Mouse (Mus musculus) testis, adult 2 months (tissue): ENCODE data around the gene Xxylt1.

Experiments used
- CTCF ChIP-seq: fragments of 200-500 bp; IDR thresholded peaks from 2 replicates; pipeline ENCODE4 v1.5.1; 2012; ENCODE audit warnings: low read depth, mild to moderate bottlenecking, inconsistent platforms, low read length, moderate library complexity; ENCODE audit not compliant: control insufficient read depth, insufficient read depth, insufficient replicate concordance
- POLR2A ChIP-seq: fragments of 200-500 bp; IDR thresholded peaks from 2 replicates; pipeline ENCODE4 v1.6.1; 2012; ENCODE audit warnings: low read depth, mild to moderate bottlenecking, inconsistent platforms, low read length, moderate library complexity; ENCODE audit not compliant: control insufficient read depth

DNA sequence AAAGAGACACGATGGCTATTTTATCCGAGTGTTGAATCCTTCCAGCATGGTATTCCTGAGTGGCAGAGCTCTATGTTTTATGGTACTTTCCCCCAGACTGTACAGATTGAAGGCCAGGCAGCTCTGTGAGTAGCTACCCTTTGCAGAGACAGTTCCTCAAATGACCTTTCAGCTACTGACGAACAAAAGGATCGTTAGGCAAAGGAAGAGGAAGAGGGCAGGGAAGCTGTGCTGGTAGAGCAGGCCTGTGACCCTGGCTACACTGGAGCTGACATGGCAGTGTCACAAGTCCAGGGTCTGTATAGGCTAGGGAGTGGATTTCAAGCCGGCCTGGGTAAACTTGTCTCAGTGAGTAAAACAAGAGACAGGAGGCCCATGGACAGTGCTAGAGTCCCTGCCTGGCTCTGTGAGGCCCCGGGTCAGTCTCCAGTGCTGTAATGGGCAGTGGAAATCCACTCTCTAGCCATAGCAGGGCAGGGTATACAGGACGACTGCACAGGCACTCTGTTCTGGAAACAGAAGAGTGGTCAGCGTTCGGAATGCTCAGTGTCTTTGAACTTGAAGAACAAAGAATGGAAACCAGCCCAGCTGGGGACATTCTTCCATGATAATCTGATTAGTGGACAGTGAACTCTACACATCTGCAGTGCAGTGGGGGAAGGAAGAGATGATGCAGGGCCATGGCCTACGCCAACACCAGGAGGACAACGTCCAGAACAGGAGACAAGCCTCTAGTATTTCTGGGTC is 51.3 kb downstream of the Xxylt1 start:
- TF ChIP-seq CTCF (no peak), POLR2A (no peak)
